Mouse (Mus musculus) stomach, embryonic 16.5 days (tissue): ENCODE results near the gene Hmgb1. TPM values are rescaled to one million over a fixed set of nuclear protein-coding genes. Genes with fewer than 3 reads are reported as not detected.

Experiments
- ATAC-seq: fragments of 200-750 bp; cut with Nextera tagmentation; 2 replicates; pipeline ENCODE4 v1.8.0; 2017; ENCODE audit warnings: moderate number of reproducible peaks, moderate TSS enrichment; ENCODE audit not compliant: insufficient read depth, low FRiP score
- H3K27ac ChIP-seq: fragments of 300-500 bp; sonication (generic); 2 replicates; pipeline ENCODE4 v1.5.1; 2014; ENCODE audit warnings: low read length
- H3K27me3 ChIP-seq: fragments of 300-500 bp; sonication (generic); 2 replicates; pipeline ENCODE4 v1.6.1; 2014; ENCODE audit warnings: low read length, control low read depth, mixed read lengths; ENCODE audit not compliant: control insufficient read depth, insufficient read depth
- H3K36me3 ChIP-seq: fragments of 300-500 bp; sonication (generic); 2 replicates; pipeline ENCODE4 v1.6.1; 2014; ENCODE audit warnings: low read length; ENCODE audit not compliant: control insufficient read depth, insufficient read depth
- H3K4me1 ChIP-seq: fragments of 300-500 bp; sonication (generic); 2 replicates; pipeline ENCODE4 v1.6.1; 2014; ENCODE audit warnings: low read length, control low read depth, mixed read lengths; ENCODE audit not compliant: control insufficient read depth, insufficient read depth
- H3K4me2 ChIP-seq: fragments of 300-500 bp; sonication (generic); 2 replicates; pipeline ENCODE4 v1.6.1; 2014; ENCODE audit warnings: low read depth, low read length, mixed read lengths
- H3K4me3 ChIP-seq: fragments of 300-500 bp; sonication (generic); replicated peaks from 2 replicates; pipeline ENCODE4 v1.5.1; 2014; ENCODE audit warnings: mild to moderate bottlenecking, low read length
- H3K9ac ChIP-seq: fragments of 300-500 bp; sonication (generic); 2 replicates; pipeline ENCODE4 v1.6.1; 2014; ENCODE audit warnings: low read length
- H3K9me3 ChIP-seq: fragments of 300-500 bp; sonication (generic); replicated peaks from 2 replicates; pipeline ENCODE4 v1.6.1; 2016; ENCODE audit warnings: low read length, control low read depth; ENCODE audit not compliant: control insufficient read depth
- WGBS: fragments of 180-500 bp; shearing (Covaris S2); extraction: QIAGEN DNeasy Blood & Tissue Kit; methylation state at CpG from one replicate; pipeline ENCODE4 v1.1.7; 2014; 5-methylcytosine and 5-hydroxymethylcytosine counted together
- polyA plus RNA-seq: library from polyadenylated mRNA; unstranded; fragments of >200 nt; fragmentation: Nextera tagmentation; extraction: Ambion mirVana; gene quantifications from 2 replicates; pipeline ENCODE4 v1.2.1, GENCODE M21; 2015

The Hmgb1 gene
- polyA plus RNA-seq, 1 experiment from 2014 or later: 1,078 TPM

DNA sequence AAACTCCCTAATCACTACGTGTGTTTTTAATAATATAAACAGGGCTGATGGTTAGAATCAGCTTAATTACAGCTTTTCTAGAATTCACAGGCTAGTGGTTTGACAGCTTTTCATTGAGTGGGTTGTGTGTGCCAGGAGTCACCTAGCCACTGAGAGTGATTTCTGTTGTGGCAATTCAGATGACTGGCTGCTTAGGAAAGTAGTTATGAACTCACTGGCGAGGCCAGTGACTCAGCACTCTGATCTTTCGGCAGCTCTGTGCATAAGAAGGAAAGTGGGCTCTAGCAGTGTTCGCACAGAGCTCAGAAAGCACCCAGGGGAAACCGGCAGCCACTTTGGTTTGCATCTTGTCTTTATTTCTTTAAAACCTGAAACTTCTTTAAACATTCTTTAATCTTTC is 18.7 kb upstream of the Hmgb1 start:
- H3K27ac ChIP-seq: no peak overlapping the region
- no peak overlapping the region for H3K9ac ChIP-seq
- peaks cover 32% of the 10 kb centered on the region for H3K36me3 ChIP-seq
- no peaks in the 10 kb centered on the region for H3K9me3 ChIP-seq
- H3K4me1 ChIP-seq: 0 out of 2 replicates have a peak, but pooled peaks cover 3% of the 10 kb centered on the region
- no peak overlapping the region for H3K4me2 ChIP-seq
- no peak overlapping the region for H3K4me3 ChIP-seq
- ATAC-seq: no peak
- 74% methylated on average over 5 of the region's 5 CpGs for WGBS
- no peaks in the 10 kb centered on the region for H3K27me3 ChIP-seq

GRCm38 (mm10) chr5:149198782-149199181 is 14.5 kb upstream of the Hmgb1 start:
- Histone ChIP-seq H3K9me3 (no peaks in the 10 kb centered on the region), H3K9ac (no peak overlapping the region), H3K4me2 (no peak overlapping the region), H3K27ac (no peak overlapping the region), H3K4me3 (no peak overlapping the region), H3K4me1 (peaks cover 12% of the 10 kb centered on the region; the same call in 1 of the 2 replicates), H3K27me3 (no peaks in the 10 kb centered on the region), H3K36me3 (peaks cover 17% of the 10 kb centered on the region)
- no peak for ATAC-seq
- WGBS: 91% methylated on average over 1 of the region's 1 CpGs

DNA sequence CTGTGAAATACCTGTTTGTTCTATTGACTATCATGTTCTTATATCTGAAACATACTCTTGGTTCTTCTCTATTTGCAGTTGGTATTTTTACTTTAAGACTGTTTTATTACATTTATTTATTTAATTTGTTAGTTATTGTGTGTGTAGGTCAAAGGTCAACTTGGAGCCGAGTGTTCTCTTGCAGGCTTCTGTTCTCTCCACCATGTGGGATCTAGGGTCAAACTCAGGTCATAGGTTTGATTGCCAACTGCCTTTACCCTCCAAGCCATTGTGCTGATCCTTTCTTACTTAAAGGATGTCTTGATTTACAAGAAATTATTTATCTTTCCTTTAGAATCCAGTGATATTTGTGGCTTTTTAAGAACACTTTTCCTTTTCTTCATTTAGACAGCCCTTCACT is 12.3 kb upstream of the Hmgb1 start:
- 2% methylated on average over 1 of the region's 1 CpGs for WGBS
- Histone ChIP-seq H3K4me2 (no peak overlapping the region), H3K9ac (no peak overlapping the region), H3K36me3 (peaks cover 14% of the 10 kb centered on the region), H3K9me3 (no peaks in the 10 kb centered on the region), H3K27ac (no peak overlapping the region), H3K4me1 (peaks cover 11% of the 10 kb centered on the region; the same call in 1 of the 2 replicates), H3K27me3 (no peaks in the 10 kb centered on the region), H3K4me3 (no peak overlapping the region)
- no peak for ATAC-seq

GRCm38 (mm10) chr5:149190160-149190559 is 5.9 kb upstream of the Hmgb1 start:
- H3K9me3 ChIP-seq: no peaks in the 10 kb centered on the region
- no peak overlapping the region for H3K9ac ChIP-seq
- H3K27ac ChIP-seq: no peak overlapping the region
- no peak for ATAC-seq
- H3K27me3 ChIP-seq: no peaks in the 10 kb centered on the region
- 87% methylated on average over 1 of the region's 1 CpGs for WGBS
- peaks cover 7% of the 10 kb centered on the region; the same call in 1 of the 2 replicates for H3K4me1 ChIP-seq
- no peak overlapping the region for H3K4me2 ChIP-seq
- peaks cover 21% of the 10 kb centered on the region for H3K36me3 ChIP-seq
- no peak overlapping the region for H3K4me3 ChIP-seq

- peak overlapping the region; percentile 69 for H3K4me3 ChIP-seq
- no peaks in the 10 kb centered on the region for H3K9me3 ChIP-seq
- H3K36me3 ChIP-seq: peaks cover 14% of the 10 kb centered on the region; the same call in 1 of the 2 replicates
- no peak overlapping the region for H3K27ac ChIP-seq
- WGBS: 59% methylated on average over 3 of the region's 3 CpGs
- peak overlapping the region; percentile 97 for H3K4me2 ChIP-seq
- no peaks in the 10 kb centered on the region for H3K27me3 ChIP-seq
- no peak for ATAC-seq
- peaks cover 7% of the 10 kb centered on the region; the same call in 1 of the 2 replicates for H3K4me1 ChIP-seq
- H3K9ac ChIP-seq: no peak overlapping the region
Measured at GRCm38 (mm10) chr5:149185806-149186205, 1.5 kb upstream of the Hmgb1 start.

- H3K4me2 ChIP-seq: peak overlapping the region; percentile 97
- peak overlapping the region; percentile 87 for H3K27ac ChIP-seq
- no peaks in the 10 kb centered on the region for H3K27me3 ChIP-seq
- WGBS: under 1% methylated on average over 20 of the region's 20 CpGs
- no peaks in the 10 kb centered on the region for H3K9me3 ChIP-seq
- peak overlapping the region; percentile 83 for H3K9ac ChIP-seq
- H3K4me1 ChIP-seq: peaks cover 7% of the 10 kb centered on the region; the same call in 1 of the 2 replicates
- ATAC-seq: peak; percentile 15
- H3K4me3 ChIP-seq: peak overlapping the region; percentile 69
- H3K36me3 ChIP-seq: peaks cover 7% of the 10 kb centered on the region; the same call in 1 of the 2 replicates
Measured at GRCm38 (mm10) chr5:149184844-149185186, 526 bp upstream of the Hmgb1 start.

DNA sequence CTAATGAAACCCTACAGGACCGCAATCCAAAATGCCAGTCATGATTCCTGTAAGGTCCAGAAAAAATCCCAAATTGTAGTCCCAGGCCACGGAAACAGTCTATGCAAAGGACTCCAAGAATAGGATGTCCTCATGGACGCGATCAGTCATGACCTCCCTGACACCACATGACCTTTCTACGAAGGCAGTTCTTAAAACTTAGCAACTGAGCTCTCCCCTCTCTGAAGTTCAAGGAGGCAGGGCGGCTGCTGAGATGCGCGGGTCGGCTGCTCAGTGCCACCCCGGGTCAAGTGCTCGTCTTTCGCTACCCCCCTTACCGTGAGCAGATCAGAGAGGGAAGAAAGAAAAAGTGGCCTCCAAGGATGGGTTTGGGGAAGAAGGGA is 577 bp downstream of the Hmgb1 start:
- peak overlapping the region; percentile 63 for H3K4me2 ChIP-seq
- peak overlapping the region; percentile 55 for H3K4me3 ChIP-seq
- ATAC-seq: peak; percentile 44
- H3K4me1 ChIP-seq: peaks cover 7% of the 10 kb centered on the region; the same call in 1 of the 2 replicates
- peak overlapping the region; percentile 72 for H3K9ac ChIP-seq
- peak overlapping the region; percentile 87 for H3K27ac ChIP-seq
- 0% methylated on average over 13 of the region's 13 CpGs for WGBS
- H3K36me3 ChIP-seq: no peaks in the 10 kb centered on the region
- H3K27me3 ChIP-seq: no peaks in the 10 kb centered on the region
- no peaks in the 10 kb centered on the region for H3K9me3 ChIP-seq

GRCm38 (mm10) chr5:149183122-149183521 is 1.2 kb downstream of the Hmgb1 start:
- no peaks in the 10 kb centered on the region for H3K27me3 ChIP-seq
- WGBS: 34% methylated on average over 1 of the region's 1 CpGs
- ATAC-seq: no peak
- no peak overlapping the region; the same call in 1 of the 2 replicates for H3K27ac ChIP-seq
- no peaks in the 10 kb centered on the region for H3K36me3 ChIP-seq
- no peaks in the 10 kb centered on the region for H3K9me3 ChIP-seq
- H3K4me1 ChIP-seq: peaks cover 7% of the 10 kb centered on the region; the same call in 1 of the 2 replicates
- peak overlapping the region; percentile 63 for H3K4me2 ChIP-seq
- H3K9ac ChIP-seq: no peak overlapping the region
- H3K4me3 ChIP-seq: peak overlapping the region; percentile 55

GRCm38 (mm10) chr5:149182186-149182870 is 2.0 kb downstream of the Hmgb1 start:
- no peak overlapping the region for H3K4me2 ChIP-seq
- H3K9me3 ChIP-seq: no peaks in the 10 kb centered on the region
- H3K27me3 ChIP-seq: no peaks in the 10 kb centered on the region
- H3K4me3 ChIP-seq: no peak overlapping the region
- no peaks in the 10 kb centered on the region for H3K36me3 ChIP-seq
- WGBS: 82% methylated on average over 5 of the region's 5 CpGs
- no peak for ATAC-seq
- no peak overlapping the region for H3K27ac ChIP-seq
- 0 out of 2 replicates have a peak overlapping the region, but pooled peaks have one; percentile 7 for H3K9ac ChIP-seq
- H3K4me1 ChIP-seq: peaks cover 7% of the 10 kb centered on the region; the same call in 1 of the 2 replicates
